Mouse (Mus musculus): ENCODE measurements around the gene Rpl11. TPM values are rescaled to one million over a fixed set of nuclear protein-coding genes. Genes with fewer than 3 reads are reported as not detected.
"Not testable (repeated sequence)": the region's sequence is repeated elsewhere in the genome, so short reads cannot be mapped to it uniquely, and the experiment has no call there.

The Rpl11 gene
- polyA plus RNA-seq, 1 experiment: 1,581 TPM

DNA sequence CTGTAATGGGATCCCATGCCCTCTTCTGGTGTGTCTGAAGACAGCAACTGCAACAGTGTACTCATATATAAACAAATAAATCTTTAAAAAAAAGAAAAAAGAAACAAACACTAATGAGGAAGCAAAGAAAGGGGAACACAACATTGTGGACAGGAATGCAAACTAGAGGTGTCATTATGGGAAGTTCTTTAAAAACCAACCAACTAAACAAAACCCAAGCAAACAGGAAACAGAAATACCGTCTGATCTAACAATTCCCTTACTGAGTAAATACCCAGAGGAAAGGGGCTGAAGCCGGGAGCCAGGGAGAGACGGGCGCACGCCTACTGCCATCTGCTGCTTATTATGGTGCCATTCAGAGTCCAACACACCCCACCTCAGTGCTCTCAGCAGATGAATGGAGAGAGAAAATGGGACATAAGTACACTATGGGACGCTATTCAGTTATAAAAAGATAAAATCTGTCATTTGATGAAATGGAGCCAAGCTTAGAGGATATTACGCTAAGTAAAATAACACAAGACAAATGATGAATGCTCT, 71.6 kb downstream of the Rpl11 start:
- Histone ChIP-seq H3K27ac (ENCODE audit: insufficient read depth, low read length) (no peak overlapping the region), H3K9ac (ENCODE audit: low read depth, poor library complexity, severe bottlenecking) (no peak overlapping the region), H3K9me3 (replicated peaks; ENCODE audit: control insufficient read depth, insufficient read depth, low read length, poor library complexity, severe bottlenecking) (no peaks in the 10 kb centered on the region), H3K36me3 (ENCODE audit: control insufficient read depth, insufficient read depth, low read length, poor library complexity, severe bottlenecking) (peaks cover 11% of the 10 kb centered on the region), H3K4me3 (ENCODE audit: low read depth, low read length) (no peak overlapping the region), H3K27me3 (ENCODE audit: control insufficient read depth, insufficient read depth, low read length, poor library complexity, severe bottlenecking) (no peaks in the 10 kb centered on the region), H3K4me1 (ENCODE audit: control insufficient read depth, insufficient read depth, low read length) (peaks cover 3% of the 10 kb centered on the region)
- TF ChIP-seq EP300 (IDR thresholded peaks at IDR 0.05; ENCODE audit: insufficient read depth, low read depth, low read length) (no peak), CTCF (IDR thresholded peaks at IDR 0.05; ENCODE audit: low read depth, low read length) (no peak), POLR2A (IDR thresholded peaks at IDR 0.05; ENCODE audit: insufficient read depth, low read length) (no peak)

DNA sequence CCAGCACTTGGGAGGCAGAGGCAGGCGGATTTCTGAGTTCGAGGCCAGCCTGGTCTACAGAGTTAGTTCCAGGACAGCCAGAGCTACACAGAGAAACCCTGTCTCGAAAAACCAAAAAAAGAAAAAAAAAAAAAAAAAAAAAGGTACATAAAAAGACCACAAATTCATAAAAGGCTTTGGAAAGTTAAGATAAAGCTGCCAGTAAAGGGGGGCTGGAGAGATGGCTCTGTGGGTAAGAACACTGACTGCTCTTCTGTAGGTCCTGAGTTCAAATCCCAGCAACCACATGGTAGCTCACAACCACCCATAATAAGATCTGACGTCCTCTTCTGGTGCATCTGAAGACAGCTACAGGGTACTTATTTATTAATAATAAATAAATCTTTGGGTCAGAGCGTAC, 73.0 kb downstream of the Rpl11 start:
- H3K9me3 ChIP-seq (replicated peaks; ENCODE audit: control insufficient read depth, insufficient read depth, low read length, poor library complexity, severe bottlenecking); H3K27me3 ChIP-seq (ENCODE audit: control insufficient read depth, insufficient read depth, low read length, poor library complexity, severe bottlenecking); H3K27ac ChIP-seq (ENCODE audit: insufficient read depth, low read length); H3K4me3 ChIP-seq (ENCODE audit: low read depth, low read length); H3K9ac ChIP-seq (ENCODE audit: low read depth, poor library complexity, severe bottlenecking); H3K4me1 ChIP-seq (ENCODE audit: control insufficient read depth, insufficient read depth, low read length): not testable (repeated sequence)
- H3K36me3 ChIP-seq (ENCODE audit: control insufficient read depth, insufficient read depth, low read length, poor library complexity, severe bottlenecking): peaks cover 21% of the 10 kb centered on the region

Other genes with a start within 250 kb of the Rpl11 start
- gene Srsf10, start 197.7 kb downstream of the Rpl11 start, polyA plus RNA-seq (2011; ENCODE audit: insufficient read depth, insufficient read length, low read depth, missing spikeins): 293 and 302 TPM in 2 replicates
- 77.4 and 84.4 TPM in 2 replicates for gene Pnrc2, start 179.6 kb downstream of the Rpl11 start, polyA plus RNA-seq (2011; ENCODE audit: insufficient read depth, insufficient read length, low read depth, missing spikeins)
- gene Cnr2, start 158.0 kb downstream of the Rpl11 start, polyA plus RNA-seq (2011; ENCODE audit: insufficient read depth, insufficient read length, low read depth, missing spikeins): 0.16 TPM in 1 of 2 replicates, not detected in the other
- 46.0 and 47.2 TPM in 2 replicates for gene Fuca1, start 132.7 kb downstream of the Rpl11 start, polyA plus RNA-seq (2011; ENCODE audit: insufficient read depth, insufficient read length, low read depth, missing spikeins)
- 18.3 and 22.6 TPM in 2 replicates for gene Hmgcl, start 107.0 kb downstream of the Rpl11 start, polyA plus RNA-seq (2011; ENCODE audit: insufficient read depth, insufficient read length, low read depth, missing spikeins)
- gene Gale, start 89.7 kb downstream of the Rpl11 start, polyA plus RNA-seq (2011; ENCODE audit: insufficient read depth, insufficient read length, low read depth, missing spikeins): 6.8 and 9.4 TPM in 2 replicates
- gene Lypla2, start 80.8 kb downstream of the Rpl11 start, polyA plus RNA-seq (2011; ENCODE audit: insufficient read depth, insufficient read length, low read depth, missing spikeins): 47.4 and 52.6 TPM in 2 replicates
- gene Pithd1, start 66.2 kb downstream of the Rpl11 start, polyA plus RNA-seq (2011; ENCODE audit: insufficient read depth, insufficient read length, low read depth, missing spikeins): 40.3 and 44.9 TPM in 2 replicates
- gene Eloa, start 31.7 kb downstream of the Rpl11 start, polyA plus RNA-seq (2011; ENCODE audit: insufficient read depth, insufficient read length, low read depth, missing spikeins): 21.2 and 22.6 TPM in 2 replicates
- gene Id3, start 90.1 kb upstream of the Rpl11 start, polyA plus RNA-seq (2011; ENCODE audit: insufficient read depth, insufficient read length, low read depth, missing spikeins): 9.6 and 11.0 TPM in 2 replicates
- gene E2f2, start 119.0 kb upstream of the Rpl11 start, polyA plus RNA-seq (2011; ENCODE audit: insufficient read depth, insufficient read length, low read depth, missing spikeins): 3.1 and 6.3 TPM in 2 replicates
- gene Asap3, start 152.9 kb upstream of the Rpl11 start, polyA plus RNA-seq (2011; ENCODE audit: insufficient read depth, insufficient read length, low read depth, missing spikeins): 7.2 and 9.3 TPM in 2 replicates
- 57.1 and 57.8 TPM in 2 replicates for gene Tcea3, start 194.3 kb upstream of the Rpl11 start, polyA plus RNA-seq (2011; ENCODE audit: insufficient read depth, insufficient read length, low read depth, missing spikeins)
- 5.5 and 6.0 TPM in 2 replicates for gene Zfp46, start 231.3 kb upstream of the Rpl11 start, polyA plus RNA-seq (2011; ENCODE audit: insufficient read depth, insufficient read length, low read depth, missing spikeins)

Data from ES-Bruce4 (cell line).